Mouse (Mus musculus): ENCODE measurements around the gene Tmtc2. TPM values are rescaled to one million over a fixed set of nuclear protein-coding genes. Genes with fewer than 3 reads are reported as not detected.

Gene Tmtc2
- total RNA-seq, 4 experiments from 2014 or later = 9.9 to 12.4 (median 10.9) TPM

- DNase-seq (ENCODE audit: low spot score in 2 of 2) = no peak
These were observed 156.3 kb downstream of the Tmtc2 start for GRCm38 (mm10) chr10:105417845-105418383.

GRCm38 (mm10) chr10:105416601-105417000 lies 157.7 kb downstream of the Tmtc2 start:
- no peak for DNase-seq (ENCODE audit: low spot score in 2 of 2)

- no peak for DNase-seq (ENCODE audit: low spot score in 2 of 2)
These were observed 168.3 kb downstream of the Tmtc2 start for GRCm38 (mm10) chr10:105405856-105406527.

GRCm38 (mm10) chr10:105403931-105404330 lies 170.3 kb downstream of the Tmtc2 start:
- no peak for DNase-seq (ENCODE audit: low spot score in 2 of 2)

GRCm38 (mm10) chr10:105402481-105402779 lies 171.8 kb downstream of the Tmtc2 start:
- DNase-seq (ENCODE audit: low spot score in 2 of 2) = no peak

GRCm38 (mm10) chr10:105401754-105402480 lies 172.3 kb downstream of the Tmtc2 start:
- no peak for DNase-seq (ENCODE audit: low spot score in 2 of 2)

- no peak for DNase-seq (ENCODE audit: low spot score in 2 of 2)
These were observed 174.9 kb downstream of the Tmtc2 start for GRCm38 (mm10) chr10:105399316-105399715.

- DNase-seq (ENCODE audit: low spot score in 2 of 2) = no peak
These were observed 190.2 kb downstream of the Tmtc2 start for GRCm38 (mm10) chr10:105384065-105384464.

- DNase-seq (ENCODE audit: low spot score in 2 of 2) = no peak
These were observed 192.5 kb downstream of the Tmtc2 start for GRCm38 (mm10) chr10:105381705-105382104.

GRCm38 (mm10) chr10:105381202-105381601 lies 193.0 kb downstream of the Tmtc2 start:
- DNase-seq (ENCODE audit: low spot score in 2 of 2) = no peak

- no peak for DNase-seq (ENCODE audit: low spot score in 2 of 2)
These were observed 193.7 kb downstream of the Tmtc2 start for GRCm38 (mm10) chr10:105380584-105380983.

- no peak for DNase-seq (ENCODE audit: low spot score in 2 of 2)
These were observed 196.5 kb downstream of the Tmtc2 start for GRCm38 (mm10) chr10:105377711-105378110.

- DNase-seq (ENCODE audit: low spot score in 2 of 2) = no peak
These were observed 201.0 kb downstream of the Tmtc2 start for GRCm38 (mm10) chr10:105373265-105373664.

GRCm38 (mm10) chr10:105368242-105368641 lies 206.0 kb downstream of the Tmtc2 start:
- no peak for DNase-seq (ENCODE audit: low spot score in 2 of 2)

- no peak for DNase-seq (ENCODE audit: low spot score in 2 of 2)
These were observed 209.8 kb downstream of the Tmtc2 start for GRCm38 (mm10) chr10:105364480-105364879.

- no peak for DNase-seq (ENCODE audit: low spot score in 2 of 2)
These were observed 223.9 kb downstream of the Tmtc2 start for GRCm38 (mm10) chr10:105350301-105350700.

- no peak for DNase-seq (ENCODE audit: low spot score in 2 of 2)
These were observed 228.3 kb downstream of the Tmtc2 start for GRCm38 (mm10) chr10:105345920-105346319.

GRCm38 (mm10) chr10:105332856-105333255 lies 241.4 kb downstream of the Tmtc2 start:
- DNase-seq (ENCODE audit: low spot score in 2 of 2) = no peak

- DNase-seq (ENCODE audit: low spot score in 2 of 2) = no peak
These were observed 243.9 kb downstream of the Tmtc2 start for GRCm38 (mm10) chr10:105330327-105330726.

GRCm38 (mm10) chr10:105323646-105324192 lies 250.5 kb downstream of the Tmtc2 start:
- DNase-seq (ENCODE audit: low spot score in 2 of 2) = no peak

GRCm38 (mm10) chr10:105319299-105320057 lies 254.8 kb downstream of the Tmtc2 start:
- DNase-seq (ENCODE audit: low spot score in 2 of 2) = no peak

- no peak for DNase-seq (ENCODE audit: low spot score in 2 of 2)
These were observed 255.4 kb downstream of the Tmtc2 start for GRCm38 (mm10) chr10:105318869-105319268.

Measured in left cerebral cortex, adult 8-10 months (tissue).